Mouse (Mus musculus): ENCODE results near the gene Sema7a. TPM values are rescaled to one million over a fixed set of nuclear protein-coding genes. Genes with fewer than 3 reads are reported as not detected.

Sema7a gene
- total RNA-seq (2021): 10 to 100 TPM in 1 of 2 experiments, 1 to 10 TPM in 1; 7.5 to 22.3 TPM
- long read RNA-seq, experiment 1: 0 reads
- long read RNA-seq, experiment 2, partial matches to known transcripts: 1 of 2 reads
- long read RNA-seq, experiment 2, other reads (novel, unspliced or antisense): 1 of 2 reads

- peak; percentile 88 to 90 for DNase-seq
Observed at GRCm38 (mm10) chr9:57939431-57940348, at the start of gene Sema7a. Sema7a (plus strand) TSS chr9:57940112.

GRCm38 (mm10) chr9:57900478-57900877 lies 39.4 kb upstream of the Sema7a start:
- no peak for DNase-seq

- DNase-seq: no peak
Observed at GRCm38 (mm10) chr9:57901197-57901596, 38.7 kb upstream of the Sema7a start.

- DNase-seq: no peak
Observed at GRCm38 (mm10) chr9:57901601-57902000, 38.3 kb upstream of the Sema7a start.

- no peak for DNase-seq
Observed at GRCm38 (mm10) chr9:57902132-57902531, 37.8 kb upstream of the Sema7a start.

GRCm38 (mm10) chr9:57903589-57904249 lies 36.2 kb upstream of the Sema7a start:
- no peak for DNase-seq

GRCm38 (mm10) chr9:57904250-57904644 lies 35.7 kb upstream of the Sema7a start:
- DNase-seq: no peak

GRCm38 (mm10) chr9:57907206-57907605 lies 32.7 kb upstream of the Sema7a start:
- no peak for DNase-seq

- DNase-seq: peak; percentile 95
Observed at GRCm38 (mm10) chr9:57910254-57911160, 29.4 kb upstream of the Sema7a start, which contains the start of gene Ubl7. Ubl7 (plus strand) TSS chr9:57910979.

- no peak for DNase-seq
Observed at GRCm38 (mm10) chr9:57912571-57912970, 27.3 kb upstream of the Sema7a start.

- no peak for DNase-seq
Observed at GRCm38 (mm10) chr9:57921491-57922060, 18.3 kb upstream of the Sema7a start.

GRCm38 (mm10) chr9:57922381-57922780 lies 17.5 kb upstream of the Sema7a start:
- no peak for DNase-seq

- DNase-seq: no peak
Observed at GRCm38 (mm10) chr9:57923046-57923445, 16.9 kb upstream of the Sema7a start.

- peak in 1 of 2 experiments; percentile 35 for DNase-seq
Observed at GRCm38 (mm10) chr9:57931166-57931767, 8.6 kb upstream of the Sema7a start.

- no peak for DNase-seq
Observed at GRCm38 (mm10) chr9:57932253-57932652, 7.7 kb upstream of the Sema7a start.

GRCm38 (mm10) chr9:57932831-57933602 lies 6.9 kb upstream of the Sema7a start:
- no peak for DNase-seq

GRCm38 (mm10) chr9:57935683-57936437 lies 4.1 kb upstream of the Sema7a start:
- peak; percentile 90 to 91 for DNase-seq

- no peak for DNase-seq
Observed at GRCm38 (mm10) chr9:57937171-57937570, 2.7 kb upstream of the Sema7a start.

GRCm38 (mm10) chr9:57937651-57938050 lies 2.3 kb upstream of the Sema7a start:
- no peak for DNase-seq

Data from adrenal gland, postnatal 36 days (tissue).